Mouse (Mus musculus): ENCODE measurements at regions not wholly inside any gene's neighbourhood (a gene's known extent, or its start where the extent isn't known, plus 50 kb on each side); places are given as distances from the start of the nearest gene placed in this dataset.

DNA sequence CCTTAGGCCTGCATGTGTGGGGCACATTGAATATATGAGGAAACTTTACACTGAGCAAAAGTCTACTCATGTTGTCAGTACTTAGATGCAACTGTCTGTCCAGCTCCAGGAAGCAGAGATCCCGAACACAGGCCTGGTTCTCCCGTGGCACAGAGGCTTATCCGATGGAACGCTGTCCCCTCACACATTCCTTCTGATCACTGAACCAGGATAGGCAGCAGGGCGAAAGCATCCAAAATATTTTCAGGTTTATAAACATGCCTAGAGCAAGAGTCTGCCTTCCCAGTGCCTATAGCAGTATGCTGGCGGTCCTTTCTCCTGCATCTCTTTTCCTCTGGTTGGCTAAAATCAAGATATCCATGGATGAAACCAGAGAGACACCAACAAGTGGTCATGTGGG is 109.3 kb upstream of the Adamts18 start:
- no peak for TF ChIP-seq CTCF (IDR thresholded peaks at IDR 0.05; ENCODE audit: low read depth)
- no peak for TF ChIP-seq EP300 (IDR thresholded peaks at IDR 0.05; ENCODE audit: low read depth)
